Mouse (Mus musculus) NIH3T3 (cell line): Measurements from ENCODE around the gene Glt28d2.

Source experiments
- DNase-seq: peaks from one replicate; pipeline ENCODE4 v3.0.0-alpha.2; 2012; ENCODE audit warnings: low read depth

Glt28d2 gene

DNA sequence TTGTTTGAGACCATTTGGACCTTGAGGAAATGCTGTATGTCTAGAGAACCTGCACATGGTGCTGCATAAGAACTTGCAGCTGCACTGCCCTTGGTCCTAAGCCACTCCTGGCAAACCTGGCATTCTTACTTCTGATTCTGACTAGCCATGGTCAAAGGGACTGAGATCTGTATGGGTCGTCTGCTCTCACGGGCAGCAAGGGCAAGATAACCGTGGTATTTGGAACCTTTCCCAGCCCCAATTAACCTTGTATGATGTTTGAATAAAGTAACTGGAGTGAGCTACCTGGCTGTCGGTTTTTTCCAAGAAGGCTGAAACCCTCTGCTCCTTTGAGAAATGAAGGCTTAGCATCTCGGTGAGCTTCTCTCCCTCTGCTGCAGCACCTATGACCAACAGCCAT lies 8.4 kb downstream of the Glt28d2 start:
- DNase-seq = no peak

- DNase-seq = no peak
These were observed 23.3 kb downstream of the Glt28d2 start for GRCm38 (mm10) chr3:85863996-85864395.

- no peak for DNase-seq
These were observed 24.4 kb downstream of the Glt28d2 start for GRCm38 (mm10) chr3:85862886-85863285.

DNA sequence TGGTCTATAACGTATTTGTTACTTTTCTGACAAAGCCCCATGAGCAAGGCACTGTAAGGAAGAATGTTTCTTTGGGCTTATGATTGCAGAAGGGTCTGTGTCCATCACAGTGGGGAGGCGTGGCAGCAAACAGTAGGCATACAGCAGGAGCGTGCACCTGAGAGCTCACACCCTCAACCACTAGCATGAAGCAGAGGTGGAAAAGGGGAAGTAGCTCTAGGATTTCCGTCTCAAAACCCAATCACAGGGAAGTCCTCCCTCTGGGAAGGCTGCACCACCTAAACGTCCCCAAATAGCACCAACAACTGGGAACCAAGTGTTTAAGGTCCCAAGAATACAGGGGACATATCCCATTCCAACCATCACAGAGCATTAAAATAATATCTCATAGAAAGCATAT lies 26.3 kb downstream of the Glt28d2 start:
- no peak for DNase-seq

DNA sequence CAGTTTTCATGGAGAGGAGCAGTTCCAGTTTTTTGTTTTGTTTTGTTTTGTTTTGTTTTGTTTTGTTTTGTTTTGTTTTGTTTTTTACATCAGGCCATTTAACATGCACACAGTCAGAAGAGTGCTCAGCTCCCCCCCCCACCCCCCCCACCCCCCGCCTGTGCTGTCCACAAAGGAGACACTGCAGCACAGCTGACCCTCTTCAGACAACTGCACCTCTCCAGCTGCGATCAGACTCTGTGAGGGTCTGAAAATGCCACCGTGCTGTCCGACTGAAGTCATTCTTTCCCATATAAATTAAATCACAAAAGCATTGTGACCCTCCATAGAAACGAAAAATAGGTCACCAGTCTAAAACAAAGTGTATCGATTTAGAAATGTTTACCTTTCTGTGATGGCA lies 28.0 kb downstream of the Glt28d2 start:
- no peak for DNase-seq

DNA sequence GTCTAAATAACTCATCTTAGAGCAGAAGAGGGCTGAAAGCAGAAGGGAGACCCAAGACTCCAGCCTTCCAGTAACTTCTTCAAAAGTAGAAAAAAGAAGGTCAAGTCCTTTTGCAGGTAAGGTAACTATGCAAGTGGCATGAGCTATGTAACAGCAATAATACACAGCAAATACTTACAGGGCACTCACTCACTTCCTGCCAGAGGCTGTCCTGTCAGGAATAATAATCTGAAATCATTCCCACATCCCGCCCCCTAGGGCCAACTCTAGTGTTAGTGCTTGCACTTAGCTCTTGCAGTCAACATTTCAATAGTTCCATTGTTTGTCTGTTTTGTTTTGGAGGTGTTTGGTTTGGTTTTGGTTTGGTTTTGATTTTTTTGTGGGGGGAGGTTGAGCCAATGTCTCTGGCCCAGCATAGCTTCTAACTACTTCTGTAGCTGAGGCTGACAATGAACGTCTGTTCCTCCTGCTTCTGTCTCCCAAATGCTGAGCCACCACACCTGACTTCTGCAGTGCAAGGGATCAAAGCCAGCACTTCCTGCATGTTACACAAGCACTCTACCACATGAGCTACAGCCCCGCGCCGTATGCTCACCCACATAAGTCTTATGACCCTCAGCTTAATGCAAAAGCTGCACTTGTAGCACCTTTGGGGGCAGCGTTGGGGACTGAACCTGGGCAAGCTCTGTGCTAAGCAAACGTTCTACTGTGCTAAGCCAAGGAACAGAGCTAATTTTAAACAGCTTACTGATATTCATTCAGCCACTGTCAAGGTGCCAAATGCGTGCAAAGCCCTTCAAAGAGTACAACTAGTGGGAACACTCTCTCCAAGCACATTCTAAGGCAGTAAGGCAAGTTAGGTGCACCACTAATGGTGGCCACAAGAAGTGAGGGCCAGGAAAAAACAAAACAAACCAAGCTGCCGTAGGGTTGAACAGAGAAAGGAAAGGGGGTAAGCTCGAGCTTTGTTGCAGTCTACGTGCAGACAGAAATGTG lies 28.9 kb downstream of the Glt28d2 start:
- DNase-seq = peak; percentile 30

DNA sequence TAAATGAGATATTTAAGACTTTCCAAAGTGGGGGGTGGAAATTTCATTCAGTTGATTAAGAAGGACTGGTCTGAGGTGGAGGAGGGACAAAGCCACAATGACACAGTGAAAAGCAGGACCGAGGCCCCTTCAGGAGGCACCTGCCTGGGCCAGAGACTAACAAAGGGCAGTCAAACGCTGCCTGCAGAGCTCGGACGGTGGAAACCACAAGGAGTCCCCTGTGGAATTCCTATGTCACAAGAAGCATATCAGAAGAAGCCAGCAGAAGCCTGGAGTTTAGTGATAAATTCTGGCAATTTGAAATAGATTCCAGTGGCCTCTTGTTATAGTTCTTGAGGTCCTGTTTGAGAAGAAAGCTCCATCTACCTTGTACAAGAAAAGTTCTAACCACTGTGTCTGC lies 30.2 kb downstream of the Glt28d2 start:
- no peak for DNase-seq

GRCm38 (mm10) chr3:85855947-85856346 lies 31.4 kb downstream of the Glt28d2 start:
- no peak for DNase-seq

DNA sequence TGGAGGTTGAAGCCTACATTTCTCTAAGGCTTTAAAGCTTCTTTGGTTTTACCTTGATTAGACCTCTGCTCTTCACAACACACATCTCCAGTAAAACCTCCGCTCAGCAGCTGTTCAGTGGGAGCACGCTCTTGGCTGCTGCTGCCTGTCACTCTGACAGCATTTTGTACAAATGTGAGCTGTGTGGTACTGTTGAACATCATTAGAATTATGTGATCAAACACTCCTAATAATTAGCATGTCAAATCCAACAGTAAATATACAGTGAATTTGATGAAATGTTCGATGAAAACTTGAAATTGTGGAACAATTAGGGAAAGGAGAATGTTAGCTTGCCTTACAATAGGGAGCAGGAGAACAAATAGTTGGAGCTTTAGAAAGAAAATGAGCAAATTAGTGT lies 32.3 kb downstream of the Glt28d2 start:
- DNase-seq = no peak

DNA sequence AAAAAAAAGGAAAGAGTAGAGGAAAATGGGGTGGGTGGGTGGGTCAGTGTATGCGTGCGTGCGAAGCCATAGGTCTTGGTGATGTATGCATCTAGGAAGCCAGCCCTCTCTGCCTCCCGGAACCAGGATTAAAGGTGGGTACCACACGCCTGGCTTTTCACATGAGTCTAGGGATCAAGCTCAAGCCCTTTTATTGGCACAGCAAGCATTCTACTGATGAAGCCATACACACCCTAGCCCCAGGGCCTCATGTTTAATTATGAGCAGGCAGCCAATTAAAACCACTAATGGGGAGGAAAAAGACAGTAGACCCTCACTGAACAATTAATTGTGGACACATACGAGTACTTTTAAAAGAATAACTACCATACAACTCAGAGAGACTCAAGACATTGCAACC lies 33.2 kb downstream of the Glt28d2 start:
- DNase-seq = no peak

- no peak for DNase-seq
These were observed 33.6 kb downstream of the Glt28d2 start for GRCm38 (mm10) chr3:85853715-85854114.

- DNase-seq = no peak
These were observed 37.2 kb downstream of the Glt28d2 start for GRCm38 (mm10) chr3:85850079-85850478.

- no peak for DNase-seq
These were observed 41.0 kb downstream of the Glt28d2 start for GRCm38 (mm10) chr3:85846316-85846715.

DNA sequence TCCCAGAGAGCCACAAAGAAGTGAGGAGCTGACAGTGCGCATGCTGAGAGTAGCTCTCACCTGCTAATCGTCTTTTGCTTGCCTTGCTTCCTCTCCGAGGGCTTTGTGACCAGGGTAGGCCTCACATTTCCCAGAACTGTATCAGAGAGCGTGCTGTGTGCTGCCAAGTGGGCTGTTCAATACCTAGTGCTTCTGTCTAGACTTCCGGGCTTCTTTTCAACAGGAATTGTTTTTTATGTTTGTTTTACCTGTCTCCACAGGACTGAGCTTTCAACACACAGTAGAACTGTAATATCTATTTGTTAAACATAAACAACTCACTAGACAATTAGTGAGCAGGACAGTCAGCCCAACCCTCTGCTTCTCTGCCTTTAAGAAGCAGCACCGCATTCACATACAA lies 42.0 kb downstream of the Glt28d2 start:
- DNase-seq = no peak

GRCm38 (mm10) chr3:85842881-85843218 lies 44.5 kb downstream of the Glt28d2 start:
- no peak for DNase-seq

DNA sequence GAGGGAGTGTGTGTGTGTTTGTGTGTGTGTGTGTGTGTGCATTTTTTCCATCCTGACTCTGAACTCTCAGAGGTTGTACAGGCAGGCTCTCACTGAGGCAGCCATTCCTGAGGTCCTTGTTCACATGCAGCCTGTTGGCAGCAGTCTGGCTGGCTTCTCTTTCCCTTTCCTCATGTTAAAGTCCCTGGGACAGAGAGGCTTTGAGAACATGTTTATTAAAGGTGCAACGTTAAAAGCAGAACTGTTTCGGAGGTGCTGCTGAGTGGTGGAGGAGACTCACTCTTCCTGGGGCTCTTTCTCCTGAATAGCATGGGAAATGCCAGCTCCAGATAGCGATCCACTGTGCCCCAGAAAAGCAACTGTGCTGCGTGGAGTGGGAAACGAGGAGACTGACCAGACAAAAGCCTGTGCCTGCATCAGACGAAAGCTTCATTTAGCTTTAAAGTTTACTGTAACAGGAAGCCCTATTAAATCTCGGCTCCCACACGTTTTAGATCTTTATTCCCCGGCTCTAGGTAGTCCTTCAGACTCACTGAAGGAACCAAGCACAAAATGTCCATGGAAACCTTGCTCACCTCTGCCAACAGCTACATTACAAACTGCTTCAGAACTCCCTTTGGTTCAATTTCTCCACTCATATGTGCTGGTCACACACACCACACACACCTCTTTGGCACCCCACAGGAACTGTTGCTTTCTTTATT lies 45.0 kb downstream of the Glt28d2 start:
- peak; percentile 35 for DNase-seq

DNA sequence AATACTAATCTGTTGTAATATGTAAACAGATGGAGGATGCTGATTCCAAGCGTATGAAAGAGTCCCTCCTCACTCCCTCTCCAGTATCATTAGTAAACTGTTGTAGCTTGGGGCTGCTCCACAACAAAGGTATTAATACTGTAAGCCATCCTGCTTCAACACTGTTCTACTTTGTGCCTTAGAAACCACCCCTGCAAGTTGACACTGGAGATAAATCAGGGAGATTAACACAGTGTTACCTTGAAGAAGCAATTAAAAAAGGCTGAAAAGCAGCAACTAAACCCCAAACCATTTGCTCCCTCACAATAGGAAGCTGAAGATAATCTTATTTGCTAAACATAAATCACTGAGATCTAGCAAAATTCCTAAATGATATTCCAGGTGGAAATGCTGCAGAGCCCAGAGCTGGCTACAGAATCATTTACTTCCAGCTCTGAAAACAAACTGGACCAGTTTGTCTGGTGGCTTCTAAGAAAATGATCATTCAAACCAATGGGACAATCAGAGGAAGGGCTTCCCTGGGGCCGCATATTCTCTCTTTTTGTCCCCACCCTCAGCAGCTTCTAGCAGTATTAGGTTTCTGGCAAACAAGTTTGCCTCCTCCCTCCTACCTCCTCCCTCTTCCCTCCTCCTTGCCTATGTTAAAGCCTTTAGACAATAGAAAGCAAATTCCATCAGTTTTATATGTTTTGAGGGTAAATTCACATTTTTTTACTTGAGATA lies 45.7 kb downstream of the Glt28d2 start:
- no peak for DNase-seq

DNA sequence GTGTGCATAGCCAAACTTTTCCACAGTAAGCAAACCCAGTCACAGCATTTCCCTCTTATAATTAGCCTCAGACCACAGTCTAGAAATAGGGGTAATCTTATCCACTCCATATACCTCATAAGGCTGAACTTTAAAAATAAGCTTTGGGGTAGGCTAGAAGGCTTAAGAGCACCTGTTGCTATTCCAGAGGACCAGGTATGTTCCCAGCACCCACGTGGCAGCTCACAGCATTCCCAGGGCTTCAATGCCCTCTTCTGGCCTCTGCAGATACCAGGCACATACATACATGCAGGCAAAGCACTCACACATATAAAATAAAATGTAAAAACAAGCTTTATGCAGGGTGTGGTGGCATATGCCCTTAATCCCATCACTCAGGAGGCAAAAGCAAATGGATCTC lies 53.7 kb downstream of the Glt28d2 start:
- DNase-seq = no peak

- no peak for DNase-seq
These were observed 54.7 kb downstream of the Glt28d2 start for GRCm38 (mm10) chr3:85832490-85833155.

DNA sequence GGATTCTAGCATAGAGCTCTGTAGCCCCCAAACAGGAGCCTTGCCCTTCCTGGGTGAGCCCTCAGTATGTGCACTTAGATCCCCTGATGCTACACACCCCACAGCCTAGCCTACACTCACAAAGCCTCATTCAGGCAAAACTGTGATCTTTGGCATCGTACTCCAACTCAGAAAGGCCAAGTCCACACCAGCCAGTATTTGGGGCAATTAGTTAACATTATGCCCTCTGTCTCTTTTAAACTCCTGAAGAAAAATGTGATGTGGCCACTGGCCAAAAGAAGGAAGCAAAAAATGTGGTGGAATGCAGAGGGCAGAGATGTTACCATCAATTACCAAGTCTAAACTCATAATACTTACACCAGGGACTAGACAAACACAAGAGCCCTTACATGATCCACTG lies 55.5 kb downstream of the Glt28d2 start:
- peak; percentile 34 for DNase-seq

- no peak for DNase-seq
These were observed 58.3 kb downstream of the Glt28d2 start for GRCm38 (mm10) chr3:85829047-85829446.

- DNase-seq = no peak
These were observed 59.5 kb downstream of the Glt28d2 start for GRCm38 (mm10) chr3:85827815-85828214.
